In genomic region chr6:95921737-95922136, GRCm38 (mm10) we compare ENCODE assay signal across 17 mouse cellular contexts.
"Had no signal": no experiment of that assay in that cellular context is flagged by ENCODE, and none has a peak within 500 bp of the region (broad histone marks: within the 10 kb centered on the region; RNA-seq: fewer than 3 reads in every experiment).

No protein-coding gene starts in this region.

- H3K27me3 ChIP-seq: limb, embryonic 12.5 days; liver, embryonic 13.5 days had no signal

- H3K4me3 ChIP-seq: limb, embryonic 12.5 days; liver, embryonic 13.5 days; midbrain, embryonic 10.5 days; myocyte had no signal

- H3K9me3 ChIP-seq: limb, embryonic 12.5 days; liver, embryonic 13.5 days; midbrain, embryonic 10.5 days had no signal

- H3K4me1 ChIP-seq: limb, embryonic 12.5 days; liver, embryonic 13.5 days had no signal

- H3K36me3 ChIP-seq: limb, embryonic 12.5 days; liver, embryonic 13.5 days; midbrain, embryonic 10.5 days had no signal

- ATAC-seq: hindbrain, postnatal 0 days; liver, postnatal 0 days had no signal

- H3K9ac ChIP-seq: limb, embryonic 12.5 days; liver, embryonic 13.5 days; liver, postnatal 0 days had no signal

- H3K4me2 ChIP-seq: limb, embryonic 12.5 days; liver, embryonic 13.5 days had no signal

- H3K27ac ChIP-seq: hindbrain, postnatal 0 days; kidney, postnatal 0 days; limb, embryonic 12.5 days; liver, embryonic 13.5 days; midbrain, embryonic 10.5 days had no signal

- DNase-seq: kidney, adult 2 months; kidney, postnatal 36 days; layer of hippocampus, adult 9-11 months; layer of hippocampus, postnatal 36 days; liver; liver, embryonic 13.5 days; liver, postnatal 0 days; midbrain, embryonic 14.5 days; right cerebral cortex, postnatal 4 days; spleen, adult 18-20 months; thymus, adult 18-20 months; thymus, postnatal 14 days had no signal
